Mouse (Mus musculus): ENCODE measurements around the gene Caps2. TPM values are rescaled to one million over a fixed set of nuclear protein-coding genes. Genes with fewer than 3 reads are reported as not detected.
A peak's percentile ranks its signal among the peaks of the same experiment; 100 is the strongest.
"Not testable (repeated sequence)": the region's sequence is repeated elsewhere in the genome, so short reads cannot be mapped to it uniquely, and the experiment has no call there.

The Caps2 gene
- 0.57 and 1.0 TPM in 2 replicates for polyA plus RNA-seq (2015; fragmentation: Nextera tagmentation; extraction: Ambion mirVana)

DNA sequence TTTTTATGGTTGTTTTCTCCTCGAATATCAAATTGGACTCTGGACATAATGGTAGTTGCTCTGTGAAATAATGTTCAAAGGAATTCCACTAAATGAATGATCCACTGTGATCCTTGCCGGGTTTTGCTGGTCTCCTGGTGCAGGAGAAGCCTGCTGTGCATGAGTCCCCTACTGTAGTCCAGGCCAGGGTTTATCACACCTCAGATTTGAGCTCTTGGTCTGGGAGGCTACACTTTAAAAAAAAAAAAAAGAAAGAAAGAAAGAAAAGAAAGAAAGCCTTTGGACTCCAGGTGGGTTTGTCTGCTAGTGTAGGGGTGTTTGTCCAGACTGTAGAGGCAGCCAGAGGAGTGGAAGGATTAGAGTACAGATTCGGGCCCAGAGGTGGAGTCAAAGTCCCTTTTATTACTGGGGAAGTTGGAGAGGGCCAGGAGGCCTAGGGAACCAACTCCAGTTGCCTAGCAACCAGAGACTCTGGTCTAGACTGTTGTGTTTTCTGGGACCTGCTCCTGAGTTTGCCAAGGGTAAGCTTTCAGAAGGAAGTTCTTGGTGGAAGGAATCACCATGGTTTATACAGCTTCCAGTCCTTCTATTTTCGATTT lies at the start of gene Caps2:
TSS of gene Caps2 (plus strand) at position 454 of the 599 bp plus-strand sequence.
- H3K4me1 ChIP-seq, result peaks cover 5% of the 10 kb centered on the region
- ATAC-seq (ENCODE audit: low FRiP score, low read depth), result peak; percentile 87
- peak within 1 kb of the TSS; percentile 28 for H3K4me3 ChIP-seq
- no peak within 1 kb of the TSS for H3K27ac ChIP-seq
- no peaks in the 10 kb centered on the region for H3K9me3 ChIP-seq
- peak within 1 kb of the TSS; percentile 45 for H3K4me2 ChIP-seq (replicated peaks)
- H3K9ac ChIP-seq, result no peak within 1 kb of the TSS
- 26% methylated on average over 4 of the region's 4 CpGs for WGBS
- H3K36me3 ChIP-seq, result no peaks in the 10 kb centered on the region
- no peaks in the 10 kb centered on the region for H3K27me3 ChIP-seq

DNA sequence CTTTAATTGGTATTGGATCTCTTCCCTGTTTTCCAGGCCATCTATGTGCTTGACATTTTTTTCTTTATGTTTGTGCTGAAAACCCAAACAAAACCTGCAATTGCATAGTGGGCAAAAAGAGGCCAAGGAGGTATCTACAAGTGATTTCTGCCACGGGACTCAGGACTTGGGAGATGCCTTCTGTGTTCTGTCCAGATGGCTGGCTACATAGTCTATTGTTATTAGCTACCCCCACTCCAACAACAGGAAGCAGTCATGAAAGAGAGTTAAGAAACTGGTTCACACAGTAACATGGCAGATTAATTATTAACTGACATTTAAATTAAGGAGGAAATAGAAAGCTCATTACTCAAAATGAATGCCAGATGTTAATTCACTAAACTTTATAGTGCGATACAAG lies 38.3 kb upstream of the Caps2 start:
- not testable (repeated sequence) for H3K27ac ChIP-seq; H3K4me2 ChIP-seq (replicated peaks); H3K9me3 ChIP-seq; ATAC-seq (ENCODE audit: low FRiP score, low read depth); H3K4me3 ChIP-seq; H3K9ac ChIP-seq; H3K36me3 ChIP-seq; H3K27me3 ChIP-seq; H3K4me1 ChIP-seq
- 25% methylated on average over 2 of the region's 2 CpGs for WGBS

GRCm38 (mm10) chr10:112127682-112128230 lies 35.7 kb upstream of the Caps2 start:
- WGBS, result 60% methylated on average over 6 of the region's 6 CpGs
- not testable (repeated sequence) for H3K9ac ChIP-seq; H3K4me1 ChIP-seq; ATAC-seq (ENCODE audit: low FRiP score, low read depth); H3K4me3 ChIP-seq; H3K27me3 ChIP-seq; H3K27ac ChIP-seq; H3K9me3 ChIP-seq; H3K4me2 ChIP-seq (replicated peaks); H3K36me3 ChIP-seq

GRCm38 (mm10) chr10:112132194-112132593 lies 31.2 kb upstream of the Caps2 start:
- no peak overlapping the region for H3K27ac ChIP-seq
- H3K9me3 ChIP-seq, result no peaks in the 10 kb centered on the region
- no peak overlapping the region for H3K4me3 ChIP-seq
- ATAC-seq (ENCODE audit: low FRiP score, low read depth), result no peak
- H3K4me1 ChIP-seq, result no peaks in the 10 kb centered on the region
- 93% methylated on average over 3 of the region's 3 CpGs for WGBS
- no peaks in the 10 kb centered on the region for H3K27me3 ChIP-seq
- no peaks in the 10 kb centered on the region for H3K36me3 ChIP-seq
- no peak overlapping the region for H3K9ac ChIP-seq
- no peak overlapping the region for H3K4me2 ChIP-seq (replicated peaks)

- no peaks in the 10 kb centered on the region for H3K4me1 ChIP-seq
- WGBS, result 16% methylated on average over 9 of the region's 9 CpGs
- H3K27me3 ChIP-seq, result no peaks in the 10 kb centered on the region
- H3K9ac ChIP-seq, result peak overlapping the region; percentile 43; the same call in 1 of the 2 replicates
- H3K27ac ChIP-seq, result no peak overlapping the region
- H3K36me3 ChIP-seq, result no peaks in the 10 kb centered on the region
- peak overlapping the region; percentile 35 for H3K4me3 ChIP-seq
- peak; percentile 78; the same call in 1 of the 2 replicates for ATAC-seq (ENCODE audit: low FRiP score, low read depth)
- peak overlapping the region; percentile 52 for H3K4me2 ChIP-seq (replicated peaks)
- no peaks in the 10 kb centered on the region for H3K9me3 ChIP-seq
Measured at GRCm38 (mm10) chr10:112138050-112138870, 25.2 kb upstream of the Caps2 start.

GRCm38 (mm10) chr10:112138871-112139430 lies 24.5 kb upstream of the Caps2 start:
- Histone ChIP-seq H3K4me1 (no peaks in the 10 kb centered on the region), H3K27ac (no peak overlapping the region), H3K36me3 (no peaks in the 10 kb centered on the region), H3K27me3 (no peaks in the 10 kb centered on the region), H3K9me3 (no peaks in the 10 kb centered on the region), H3K9ac (peak overlapping the region; percentile 43; the same call in 1 of the 2 replicates), H3K4me3 (peak overlapping the region; percentile 35), H3K4me2 (replicated peaks) (peak overlapping the region; percentile 52)
- WGBS, result 45% methylated on average over 6 of the region's 6 CpGs
- ATAC-seq (ENCODE audit: low FRiP score, low read depth), result no peak

DNA sequence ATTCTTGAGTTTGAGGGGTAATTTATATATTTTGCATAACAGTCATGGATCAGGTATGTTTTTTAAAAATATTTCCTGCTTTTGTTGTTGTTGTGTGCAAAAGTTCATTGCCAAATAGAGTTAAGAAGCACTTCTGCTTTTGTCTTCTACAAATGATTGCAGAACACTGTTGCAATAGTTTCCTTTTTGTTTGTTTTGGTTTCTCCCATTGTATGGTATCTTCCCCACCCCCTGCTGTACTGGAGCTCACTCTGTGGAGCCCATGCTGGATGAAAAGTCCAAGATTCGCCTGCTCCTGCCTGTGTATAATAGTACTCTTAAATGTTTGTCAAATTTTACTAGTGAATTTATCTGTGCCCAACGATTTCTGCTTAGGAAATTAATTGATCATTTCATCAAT lies 23.6 kb upstream of the Caps2 start:
- no peak overlapping the region for H3K4me3 ChIP-seq
- no peaks in the 10 kb centered on the region for H3K36me3 ChIP-seq
- WGBS, result 71% methylated on average over 2 of the region's 2 CpGs
- H3K27me3 ChIP-seq, result no peaks in the 10 kb centered on the region
- H3K9ac ChIP-seq, result no peak overlapping the region
- H3K27ac ChIP-seq, result no peak overlapping the region
- no peak for ATAC-seq (ENCODE audit: low FRiP score, low read depth)
- no peaks in the 10 kb centered on the region for H3K4me1 ChIP-seq
- H3K4me2 ChIP-seq (replicated peaks), result no peak overlapping the region
- H3K9me3 ChIP-seq, result no peaks in the 10 kb centered on the region

DNA sequence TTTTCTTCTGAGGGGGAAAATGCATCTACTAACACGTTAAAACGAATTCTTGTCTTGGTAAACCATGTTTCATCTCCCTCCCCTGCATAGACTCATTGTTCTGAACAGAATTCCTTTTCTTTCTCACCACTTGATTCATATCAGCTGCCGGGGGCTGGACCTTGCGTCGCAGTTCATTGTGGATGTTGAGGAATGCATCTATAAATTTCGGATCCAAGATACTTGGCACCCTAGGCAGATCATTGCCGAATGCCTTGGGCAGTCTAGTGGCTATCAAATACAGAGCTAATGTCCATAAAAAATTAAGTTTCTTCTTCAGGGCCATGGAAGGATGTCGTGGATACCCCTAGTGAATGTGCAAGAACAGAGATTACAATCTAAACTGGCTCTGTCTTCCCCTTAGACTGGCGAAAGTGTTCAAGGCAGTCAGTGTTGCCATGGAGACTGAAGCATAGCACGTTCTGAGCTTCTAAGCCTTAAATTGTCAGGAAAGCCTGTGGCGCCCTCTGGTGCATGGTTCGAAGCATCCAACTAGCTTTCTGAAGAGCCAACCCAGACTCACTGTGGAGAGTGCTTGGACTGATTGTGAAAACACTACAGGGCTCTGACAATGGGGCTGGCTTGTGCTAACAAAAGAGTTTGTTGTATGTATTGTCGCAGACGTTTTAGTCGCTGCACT lies 3.4 kb upstream of the Caps2 start, which contains the start of gene Glipr1l3:
TSS of gene Glipr1l3 (minus strand) at position 446 of the 679 bp plus-strand sequence.
- not testable (repeated sequence) for H3K27ac ChIP-seq, H3K9me3 ChIP-seq, H3K27me3 ChIP-seq, H3K4me1 ChIP-seq, H3K4me3 ChIP-seq, H3K9ac ChIP-seq, H3K36me3 ChIP-seq
- peak; percentile 88 for ATAC-seq (ENCODE audit: low FRiP score, low read depth)
- 22% methylated on average over 15 of the region's 15 CpGs for WGBS
- H3K4me2 ChIP-seq (replicated peaks), result peak within 1 kb of the TSS; percentile 47

DNA sequence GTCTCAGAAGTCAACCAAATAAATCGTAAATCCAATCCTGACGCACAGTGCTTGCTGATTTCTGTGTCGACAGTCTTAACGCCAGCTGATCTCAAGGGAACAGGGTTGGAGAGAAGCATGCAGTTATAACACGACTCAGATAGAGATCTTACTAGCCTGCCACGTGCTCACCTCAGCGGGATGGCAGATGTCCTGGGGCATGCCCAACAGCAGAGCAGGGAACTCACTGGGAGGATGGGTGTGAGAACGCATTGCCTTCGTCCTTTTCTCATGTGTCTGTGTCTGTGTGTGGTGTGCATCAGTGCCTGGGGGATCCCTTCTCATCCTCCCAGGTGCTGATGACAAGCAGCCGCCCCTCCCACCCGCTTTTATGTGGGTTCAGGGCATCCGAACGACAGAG lies 13.6 kb downstream of the Caps2 start:
- not testable (repeated sequence) for H3K27ac ChIP-seq

DNA sequence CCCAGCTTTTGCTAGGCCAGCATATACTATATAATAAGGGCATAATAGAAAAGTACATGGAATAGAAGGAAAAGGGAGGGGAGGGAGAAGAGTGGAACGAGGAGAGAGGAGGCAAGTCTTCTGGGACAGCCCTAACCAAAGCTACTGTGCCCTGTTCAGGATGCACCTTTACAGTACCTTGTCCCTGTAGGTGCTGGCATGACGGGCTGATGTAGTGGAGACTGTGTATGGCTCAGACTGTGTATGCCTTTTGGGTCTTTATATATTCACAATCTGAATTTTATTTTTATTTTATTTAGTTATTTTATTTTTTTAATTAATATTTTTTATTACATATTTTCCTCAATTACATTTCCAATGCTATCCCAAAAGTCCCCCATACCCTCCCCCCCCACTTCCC lies 30.5 kb downstream of the Caps2 start:
- ATAC-seq (ENCODE audit: low FRiP score, low read depth); H3K9me3 ChIP-seq; H3K27me3 ChIP-seq; H3K9ac ChIP-seq; H3K27ac ChIP-seq; H3K4me2 ChIP-seq (replicated peaks); H3K4me1 ChIP-seq; H3K4me3 ChIP-seq; H3K36me3 ChIP-seq: not testable (repeated sequence)
- 89% methylated on average over 2 of the region's 2 CpGs for WGBS

More for the DNA sequence above, 13.6 kb downstream of the Caps2 start:
- H3K27me3 ChIP-seq; H3K9ac ChIP-seq; H3K4me3 ChIP-seq; H3K4me1 ChIP-seq; ATAC-seq (ENCODE audit: low FRiP score, low read depth); H3K4me2 ChIP-seq (replicated peaks); H3K9me3 ChIP-seq; H3K36me3 ChIP-seq: not testable (repeated sequence)
- WGBS, result 24% methylated on average over 13 of the region's 13 CpGs

DNA sequence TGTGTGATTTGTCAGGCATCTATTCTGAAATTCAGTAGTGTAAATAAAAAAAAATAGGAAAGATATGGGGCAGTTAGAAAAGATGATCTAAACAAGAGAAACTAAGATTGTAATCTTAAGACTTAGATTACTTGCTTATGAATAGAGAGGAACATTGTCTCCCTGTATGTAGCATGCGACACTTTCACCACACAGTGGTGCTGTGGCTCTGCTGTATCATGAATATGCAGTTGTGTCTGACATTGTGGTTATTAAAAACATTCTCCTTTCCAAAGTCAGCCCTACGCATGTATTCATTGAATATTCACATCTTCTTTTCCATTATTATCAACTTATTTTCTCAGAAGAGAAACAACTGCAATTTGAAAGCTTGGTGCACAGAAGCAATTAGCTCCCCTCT lies 40.0 kb downstream of the Caps2 start:
- Histone ChIP-seq H3K27ac (no peak overlapping the region), H3K9ac (no peak overlapping the region), H3K4me2 (replicated peaks) (no peak overlapping the region), H3K4me3 (no peak overlapping the region), H3K36me3 (no peaks in the 10 kb centered on the region), H3K4me1 (no peaks in the 10 kb centered on the region), H3K27me3 (no peaks in the 10 kb centered on the region), H3K9me3 (no peaks in the 10 kb centered on the region)
- 59% methylated on average over 2 of the region's 2 CpGs for WGBS
- ATAC-seq (ENCODE audit: low FRiP score, low read depth), result 0 out of 2 replicates have a peak, but pooled peaks have one; percentile 48

- no peaks in the 10 kb centered on the region for H3K36me3 ChIP-seq
- no peaks in the 10 kb centered on the region for H3K4me1 ChIP-seq
- H3K9me3 ChIP-seq, result no peaks in the 10 kb centered on the region
- H3K4me3 ChIP-seq, result no peak overlapping the region
- no peak overlapping the region for H3K27ac ChIP-seq
- no peak overlapping the region for H3K9ac ChIP-seq
- H3K27me3 ChIP-seq, result no peaks in the 10 kb centered on the region
- H3K4me2 ChIP-seq (replicated peaks), result no peak overlapping the region
- WGBS, result 57% methylated on average over 1 of the region's 1 CpGs
- ATAC-seq (ENCODE audit: low FRiP score, low read depth), result no peak
Measured at GRCm38 (mm10) chr10:112227073-112227472, 63.7 kb downstream of the Caps2 start.

All from limb, embryonic 13.5 days (tissue).